Mouse (Mus musculus) spleen, postnatal 36 days (tissue): Measurements from ENCODE around the gene Zdhhc5.
A peak's percentile ranks its signal among the peaks of the same experiment; 100 is the strongest.
"Not testable (repeated sequence)": the region's sequence is repeated elsewhere in the genome, so short reads cannot be mapped to it uniquely, and the experiment has no call there.

Experiments used
- DNase-seq, 2 experiments: peaks; one replicate each; pipeline ENCODE4 v3.0.0; 2022; ENCODE audit warnings: low spot score in 2 of 2, mixed read lengths in 1 of 2

The Zdhhc5 gene

DNA sequence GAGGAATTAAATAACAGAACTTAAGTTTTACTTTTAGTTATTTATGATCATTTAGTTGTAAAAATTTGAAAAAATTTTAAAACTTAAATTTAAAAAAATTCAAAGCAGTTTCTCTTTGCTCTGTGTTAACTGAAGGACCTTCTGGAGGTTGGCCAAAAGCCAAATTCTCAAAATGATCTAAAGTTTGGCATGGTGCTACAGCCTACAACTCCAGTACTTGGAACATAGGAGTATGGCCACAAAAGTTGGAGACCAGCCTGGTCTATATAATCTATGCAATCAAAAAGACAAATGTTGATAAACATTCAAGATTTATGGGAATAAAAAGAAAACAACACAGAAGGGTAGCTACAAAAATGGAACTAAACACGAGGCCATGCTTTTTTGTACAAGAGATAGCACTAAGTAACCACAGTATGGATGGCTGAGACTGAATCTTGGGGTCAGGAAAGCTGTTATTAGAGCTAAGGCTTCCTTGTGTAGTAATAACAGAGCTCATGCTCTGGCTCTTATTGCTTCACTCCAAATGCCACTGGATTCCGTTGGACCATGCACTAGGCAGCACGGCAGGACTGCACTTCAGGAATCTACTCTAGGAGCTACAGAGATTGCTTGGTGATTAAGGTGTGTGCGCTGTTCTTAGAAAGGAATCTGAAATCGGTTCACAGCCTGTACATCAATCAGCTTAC, 19.8 kb downstream of the Zdhhc5 start:
- DNase-seq: no peak

DNA sequence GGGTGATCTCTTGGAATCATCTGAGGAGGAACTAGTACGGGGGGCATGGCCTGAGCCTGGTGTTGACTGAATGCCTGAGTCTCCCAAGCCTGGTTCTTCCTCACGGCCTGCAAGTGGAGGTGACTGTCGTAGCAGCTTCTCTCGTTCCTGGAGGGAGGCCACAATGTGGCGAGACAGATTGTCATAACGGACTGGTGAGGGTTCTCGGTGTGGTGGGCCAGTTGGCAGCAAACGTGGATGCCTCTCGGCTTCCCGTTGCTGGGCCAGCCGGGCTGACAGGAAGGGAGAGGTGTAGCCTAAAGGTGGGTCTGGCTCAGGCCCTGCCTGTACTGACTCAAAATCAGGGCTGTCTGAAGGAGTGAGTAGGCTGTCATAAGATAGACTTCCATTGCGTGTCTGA, 24.9 kb downstream of the Zdhhc5 start:
- no peak for DNase-seq

- DNase-seq: no peak
Measured at GRCm38 (mm10) chr2:84688080-84688844, 26.7 kb downstream of the Zdhhc5 start.

- DNase-seq: peak; percentile 36 to 60
Measured at GRCm38 (mm10) chr2:84682605-84683183, 32.3 kb downstream of the Zdhhc5 start.

DNA sequence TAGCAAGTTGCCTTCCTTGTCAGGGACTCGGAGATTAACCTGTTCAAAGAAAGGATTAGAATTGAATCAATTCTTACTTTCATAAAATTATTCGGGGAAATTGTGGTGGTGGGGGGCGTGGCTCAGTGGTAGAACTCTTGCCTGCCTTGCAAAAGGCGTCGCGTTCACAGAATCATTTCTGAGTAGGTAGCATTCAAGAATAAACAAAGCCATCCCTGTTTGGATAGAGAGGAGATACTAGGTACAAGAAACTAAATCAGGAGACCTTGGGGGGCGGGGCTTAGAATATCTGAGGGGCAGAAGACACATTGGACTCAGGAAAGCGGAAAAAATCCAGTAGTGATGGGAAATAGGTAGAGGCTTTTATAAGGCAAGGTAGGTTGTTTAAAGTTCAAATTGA, 36.0 kb downstream of the Zdhhc5 start, which contains the start of gene Tmx2:
Tmx2 (minus strand) TSS at position 125 of the 400 bp plus-strand sequence.
- DNase-seq: no peak

DNA sequence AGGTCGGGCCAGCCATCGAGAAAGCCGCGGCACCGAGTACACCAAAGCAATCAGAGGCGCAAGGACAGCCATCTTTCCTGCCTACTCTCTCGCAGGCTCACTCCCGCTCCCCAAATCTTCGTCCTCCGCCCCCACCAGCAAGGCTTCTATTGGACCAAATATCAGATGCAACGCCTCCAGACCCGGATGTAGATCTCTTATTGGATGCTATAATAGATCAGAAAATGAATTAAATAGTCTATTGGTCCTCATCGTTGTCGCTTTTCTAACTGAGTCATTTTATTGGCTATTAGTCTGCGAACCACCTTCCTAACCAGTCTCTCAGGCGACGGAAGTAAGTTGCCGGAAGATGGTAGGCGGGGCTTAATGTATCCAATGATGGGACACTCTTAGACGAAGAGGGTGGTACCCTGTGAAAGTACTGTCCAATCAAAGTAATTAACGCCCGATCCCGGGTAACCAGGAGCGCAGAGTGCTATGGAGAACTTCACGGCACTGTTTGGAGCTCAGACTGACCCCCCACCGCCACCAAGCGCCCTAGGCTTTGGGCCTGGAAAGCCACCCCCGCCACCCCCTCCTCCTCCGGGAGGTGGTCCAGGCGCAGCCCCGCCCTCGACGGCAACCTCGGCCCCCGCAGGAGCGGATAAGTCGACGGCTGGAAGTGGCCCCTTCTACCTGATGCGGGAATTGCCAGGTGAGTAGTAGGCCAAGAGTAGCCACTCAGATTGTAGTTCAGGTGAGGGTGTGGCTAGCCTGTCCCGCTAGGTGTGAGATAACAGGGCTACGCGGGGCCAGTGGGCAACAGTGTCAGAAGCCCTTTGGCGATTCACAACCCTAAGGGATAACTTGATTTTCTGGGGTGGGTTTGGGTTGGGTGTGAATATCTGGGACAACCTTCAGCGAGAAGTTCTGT, 36.8 kb downstream of the Zdhhc5 start, which contains the start of the genes Gm28635 and Med19:
Gm28635 (minus strand) TSS at position 74 of the 913 bp plus-strand sequence.
Med19 (plus strand) TSS at position 435 of the 913 bp plus-strand sequence.
- peak; percentile 95 to 99 for DNase-seq

DNA sequence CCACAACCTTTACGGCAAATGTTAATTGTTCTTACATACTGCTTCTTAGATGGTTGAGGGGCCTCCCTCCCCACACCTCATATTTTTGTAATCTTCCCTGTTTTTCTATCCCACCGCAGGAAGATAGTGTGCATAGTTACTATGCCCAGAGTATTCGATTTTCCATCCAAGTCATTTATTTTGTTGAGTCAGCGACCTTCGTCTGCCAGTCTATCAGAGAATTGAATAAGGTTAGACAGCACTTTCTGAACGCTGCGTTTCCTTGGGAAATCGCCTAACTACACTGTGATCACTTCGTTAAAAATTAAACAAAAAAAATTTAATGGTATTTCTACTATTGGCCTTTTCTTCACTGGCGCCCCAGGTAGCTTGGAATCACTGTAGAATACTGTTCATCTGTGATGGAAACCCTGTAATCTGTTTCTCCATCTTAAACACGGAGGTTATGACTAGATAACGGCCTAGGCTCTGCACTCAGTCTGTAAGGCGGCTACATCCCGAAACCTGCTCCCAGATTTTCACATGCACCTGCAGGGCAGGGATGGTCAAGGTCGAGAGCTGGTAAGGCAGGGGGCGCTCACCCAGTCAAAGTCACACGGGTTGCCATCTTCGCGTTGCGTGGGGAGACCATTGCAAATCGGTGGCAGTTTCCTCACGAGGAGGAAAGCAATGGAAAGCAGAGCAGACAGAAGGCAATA, 37.6 kb downstream of the Zdhhc5 start:
- DNase-seq: no peak

DNA sequence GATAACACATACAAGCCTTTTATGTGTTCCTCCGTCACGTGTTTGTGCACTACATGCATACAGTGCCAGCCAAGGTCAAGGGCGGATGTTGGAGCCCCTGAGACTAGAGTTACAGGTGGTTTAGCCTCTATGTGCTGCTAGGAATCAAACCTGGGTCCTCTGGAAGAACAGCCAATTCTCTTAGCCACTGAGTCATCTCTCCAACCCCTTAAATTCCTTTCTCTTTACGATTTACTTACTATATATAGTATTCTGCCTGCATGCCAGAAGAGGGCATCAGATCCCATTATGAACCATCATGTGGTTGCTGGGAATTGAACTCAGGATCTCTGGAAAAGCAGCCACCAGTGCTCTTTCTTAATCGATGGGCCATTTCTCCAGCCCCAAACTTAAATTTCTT, 43.4 kb downstream of the Zdhhc5 start:
- not testable (repeated sequence) for DNase-seq

- DNase-seq: peak; percentile 83 to 88
Measured at GRCm38 (mm10) chr2:84670569-84670933, 44.4 kb downstream of the Zdhhc5 start, which contains the start of gene Selenoh. Gene Selenoh, minus strand, starts transcription at chr2:84670770.

GRCm38 (mm10) chr2:84669828-84670568, 45.0 kb downstream of the Zdhhc5 start:
- DNase-seq: no peak

DNA sequence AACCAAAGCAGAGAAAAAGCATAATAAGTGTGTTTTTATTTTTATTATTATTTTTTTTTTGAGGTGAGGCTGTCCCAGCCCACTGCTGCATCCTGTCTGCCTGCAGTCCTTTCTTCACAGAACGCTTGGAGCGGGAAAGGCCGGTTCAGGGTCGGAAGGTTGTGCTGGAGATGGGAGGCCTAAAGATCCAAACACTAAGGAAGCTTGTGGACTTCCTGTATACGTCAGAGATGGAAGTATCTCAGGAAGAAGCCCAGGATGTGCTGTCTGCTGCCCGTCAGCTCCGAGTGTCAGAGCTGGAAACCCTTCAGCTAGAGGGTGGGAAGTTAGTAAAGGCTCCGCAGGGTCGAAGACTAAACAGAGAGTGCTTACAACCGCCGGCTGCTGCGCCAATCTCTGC, 48.9 kb downstream of the Zdhhc5 start:
- no peak for DNase-seq

GRCm38 (mm10) chr2:84662866-84663265, 52.1 kb downstream of the Zdhhc5 start:
- DNase-seq: peak; percentile 47 to 58

DNA sequence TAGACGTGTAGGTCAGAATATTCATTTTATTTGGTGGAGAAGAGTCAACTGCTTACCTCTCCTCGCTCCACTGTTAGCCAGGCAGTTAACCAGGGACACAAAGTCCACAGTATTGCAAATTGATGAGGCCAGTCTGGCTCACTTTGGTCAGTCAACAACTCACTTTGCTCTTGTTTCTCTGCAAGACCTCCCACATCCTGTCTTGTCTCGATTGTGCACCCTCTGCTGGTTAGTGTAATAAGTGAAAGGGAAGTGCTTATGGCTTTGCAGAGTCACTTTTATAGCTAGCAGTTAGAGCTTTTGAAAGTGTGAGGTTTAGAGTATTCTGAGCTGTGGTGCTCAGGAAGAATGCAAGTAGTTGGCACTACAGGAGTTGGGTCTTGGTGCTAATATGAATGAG, 54.7 kb downstream of the Zdhhc5 start:
- peak; percentile 67 to 76 for DNase-seq

- DNase-seq: no peak
Measured at GRCm38 (mm10) chr2:84658806-84659205, 56.2 kb downstream of the Zdhhc5 start, which contains the start of gene Btbd18. Gene Btbd18, plus strand, starts transcription at chr2:84659079.

GRCm38 (mm10) chr2:84655864-84656263, 59.1 kb downstream of the Zdhhc5 start:
- peak; percentile 42 to 49 for DNase-seq

DNA sequence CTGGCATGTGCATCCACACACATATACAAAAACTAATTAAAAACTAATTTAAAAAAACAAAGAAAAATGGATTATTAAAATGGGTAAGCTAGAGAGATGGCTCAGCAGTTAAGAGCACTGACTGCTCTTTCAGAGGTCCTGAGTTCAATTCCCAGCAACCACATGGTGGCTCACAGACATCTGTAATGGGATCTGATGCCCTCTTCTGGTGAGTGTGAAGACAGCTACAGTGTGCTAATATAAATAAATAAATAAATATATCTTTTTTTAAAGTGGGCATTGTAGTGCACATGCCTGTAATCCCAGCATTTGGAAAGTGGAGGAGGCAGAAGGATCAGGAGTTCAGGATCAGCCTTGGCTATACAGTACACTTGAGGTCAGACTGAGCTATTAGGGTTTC, 61.6 kb downstream of the Zdhhc5 start:
- no peak for DNase-seq

GRCm38 (mm10) chr2:84650464-84651195, 64.3 kb downstream of the Zdhhc5 start, which contains the start of gene Ctnnd1:
Gene Ctnnd1, minus strand, starts transcription at chr2:84650765.
- DNase-seq: peak; percentile 17 to 41

- no peak for DNase-seq
Measured at GRCm38 (mm10) chr2:84649674-84650073, 65.3 kb downstream of the Zdhhc5 start.

GRCm38 (mm10) chr2:84648369-84648768, 66.6 kb downstream of the Zdhhc5 start:
- no peak for DNase-seq
